Mouse (Mus musculus) MEL (cell line): ENCODE results near the gene Aldh3b3. TPM values are rescaled to one million over a fixed set of nuclear protein-coding genes. Genes with fewer than 3 reads are reported as not detected.

Experiments used
- DNase-seq: peaks from one replicate; pipeline ENCODE4 v3.0.0; 2011; ENCODE audit warnings: low read depth, low spot score
- H3K27ac ChIP-seq: 2 replicates; pipeline ENCODE4 v1.5.1; 2012; ENCODE audit warnings: low read depth, mild to moderate bottlenecking, control low read depth, low read length, moderate library complexity; ENCODE audit not compliant: control insufficient read depth
- H3K27me3 ChIP-seq, 2 experiments: fragments of 150-350 bp in 1 of 2; sonication (generic) in 1 of 2; 2 replicates each; pipeline ENCODE4 v1.6.1; 2012; ENCODE audit warnings: low read length in 2 of 2, mild to moderate bottlenecking in 2 of 2, improper control_type of control experiment in 1 of 2, moderate library complexity in 1 of 2; ENCODE audit not compliant: insufficient read depth in 2 of 2, control insufficient read depth in 1 of 2
- H3K36me3 ChIP-seq, 2 experiments: 2 replicates each; pipeline ENCODE4 v1.6.1; 2012 to 2014; ENCODE audit warnings: low read length in 2 of 2, improper control_type of control experiment in 1 of 2, inconsistent platforms in 1 of 2, mild to moderate bottlenecking in 1 of 2; ENCODE audit not compliant: insufficient read depth in 2 of 2, control insufficient read depth in 1 of 2
- H3K4me1 ChIP-seq, 2 experiments: fragments of 150-350 bp in 1 of 2; sonication (generic) in 1 of 2; 2 replicates each; pipeline ENCODE4 v1.6.1; 2012; ENCODE audit warnings: low read length in 2 of 2, improper control_type of control experiment in 1 of 2, mild to moderate bottlenecking in 1 of 2; ENCODE audit not compliant: insufficient read depth in 2 of 2, control insufficient read depth in 1 of 2
- H3K4me3 ChIP-seq, 2 experiments: fragments of 150-350 bp in 1 of 2; sonication (generic) in 1 of 2; 2 replicates each; pipeline ENCODE4 v1.5.1; 2012; ENCODE audit warnings: low read depth in 2 of 2, low read length in 2 of 2, mild to moderate bottlenecking in 2 of 2, moderate library complexity in 2 of 2, control low read depth in 1 of 2, improper control_type of control experiment in 1 of 2; ENCODE audit not compliant: control insufficient read depth in 1 of 2, insufficient read depth in 1 of 2
- H3K79me2 ChIP-seq: 2 replicates; pipeline ENCODE4 v1.6.1; 2012; ENCODE audit warnings: mild to moderate bottlenecking, low read length, moderate library complexity; ENCODE audit not compliant: control insufficient read depth, poor library complexity, insufficient read depth
- H3K9ac ChIP-seq: 2 replicates; pipeline ENCODE4 v1.6.1; 2012; ENCODE audit warnings: low read depth, mild to moderate bottlenecking, control low read depth, low read length, moderate library complexity; ENCODE audit not compliant: control insufficient read depth, poor library complexity, severe bottlenecking
- H3K9me3 ChIP-seq: fragments of 150-350 bp; sonication (generic); replicated peaks from 2 replicates; pipeline ENCODE4 v1.6.1; 2012; ENCODE audit warnings: mild to moderate bottlenecking, low read length, improper control_type of control experiment, moderate library complexity; ENCODE audit not compliant: insufficient read depth
- ELF1 ChIP-seq: IDR thresholded peaks from 2 replicates; pipeline ENCODE4 v1.6.1; 2014; ENCODE audit warnings: low read depth, mild to moderate bottlenecking, inconsistent platforms, low read length, improper control_type of control experiment, moderate library complexity
- GATA1 ChIP-seq: IDR thresholded peaks from 2 replicates; pipeline ENCODE4 v1.6.1; 2011; ENCODE audit warnings: low read depth, low read length, improper control_type of control experiment
- HCFC1 ChIP-seq: IDR thresholded peaks from 2 replicates; pipeline ENCODE4 v1.6.1; 2012; ENCODE audit warnings: low read depth, mild to moderate bottlenecking, inconsistent platforms, low read length, improper control_type of control experiment, moderate library complexity
- KAT2A ChIP-seq: conservative IDR thresholded peaks from 2 replicates; pipeline ENCODE4 v1.6.1; 2012; ENCODE audit warnings: low read depth, low read length, improper control_type of control experiment, inconsistent platforms
- MXI1 ChIP-seq: IDR thresholded peaks from 2 replicates; pipeline ENCODE4 v1.6.1; 2011; ENCODE audit warnings: mild to moderate bottlenecking, low read depth, low read length, improper control_type of control experiment
- NRF1 ChIP-seq: IDR thresholded peaks from 2 replicates; pipeline ENCODE4 v1.6.1; 2014; ENCODE audit warnings: low read depth, mild to moderate bottlenecking, inconsistent platforms, low read length, improper control_type of control experiment, moderate library complexity; ENCODE audit not compliant: poor library complexity, insufficient read depth, severe bottlenecking
- RAD21 ChIP-seq: IDR thresholded peaks from 2 replicates; pipeline ENCODE4 v1.6.1; 2011; ENCODE audit warnings: mild to moderate bottlenecking, low read depth, low read length, improper control_type of control experiment
- RCOR1 ChIP-seq: IDR thresholded peaks from 2 replicates; pipeline ENCODE4 v1.6.1; 2012; ENCODE audit warnings: low read depth, mild to moderate bottlenecking, inconsistent platforms, low read length, improper control_type of control experiment
- SIN3A ChIP-seq: IDR thresholded peaks from 2 replicates; pipeline ENCODE4 v1.6.1; 2012; ENCODE audit warnings: low read length, improper control_type of control experiment, inconsistent platforms
- TAL1 ChIP-seq: IDR thresholded peaks from 2 replicates; pipeline ENCODE4 v1.6.1; 2012; ENCODE audit warnings: mild to moderate bottlenecking, inconsistent platforms, low read length, moderate library complexity, mixed read lengths
- TBP ChIP-seq: IDR thresholded peaks from 2 replicates; pipeline ENCODE4 v1.8.0; 2011; ENCODE audit warnings: low read depth, low read length, improper control_type of control experiment
- TCF12 ChIP-seq: IDR thresholded peaks from 2 replicates; pipeline ENCODE4 v1.6.1; 2014; ENCODE audit warnings: low read depth, mild to moderate bottlenecking, inconsistent platforms, low read length, improper control_type of control experiment, moderate library complexity
- USF1 ChIP-seq: IDR thresholded peaks from 2 replicates; pipeline ENCODE4 v1.6.1; 2014; ENCODE audit warnings: low read depth, mild to moderate bottlenecking, inconsistent platforms, low read length, improper control_type of control experiment, moderate library complexity
- ZC3H11A ChIP-seq: IDR thresholded peaks from 2 replicates; pipeline ENCODE4 v1.6.1; 2012; ENCODE audit warnings: low read depth, mild to moderate bottlenecking, inconsistent platforms, low read length, improper control_type of control experiment
- ZMIZ1 ChIP-seq: IDR thresholded peaks from 2 replicates; pipeline ENCODE4 v1.6.1; 2012; ENCODE audit warnings: low read depth, mild to moderate bottlenecking, inconsistent platforms, low read length, improper control_type of control experiment, moderate library complexity
- ZNF384 ChIP-seq: IDR thresholded peaks from 2 replicates; pipeline ENCODE4 v1.6.1; 2012; ENCODE audit warnings: low read depth, mild to moderate bottlenecking, inconsistent platforms, low read length, improper control_type of control experiment
- polyA plus RNA-seq, 2 experiments: library from polyadenylated mRNA; stranded (reverse) in 1 of 2; unstranded in 1 of 2; fragments of >175 nt in 1 of 2; fragments of >200 nt in 1 of 2; gene quantifications; 2 replicates each; pipeline versions ENCODE4 v1.2.1 to v1.2.4; 2012; ENCODE audit warnings: low replicate concordance in 2 of 2, low read depth in 1 of 2; ENCODE audit not compliant: insufficient read length in 2 of 2, insufficient read depth in 1 of 2, missing spikeins in 1 of 2
- total RNA-seq: library from RNA; depleted of rRNA; stranded (reverse); fragments of 300-350 nt; gene quantifications from 2 replicates; pipeline ENCODE4 v1.2.3, GENCODE M21; 2012

Aldh3b3 gene
- total and polyA plus RNA-seq, 3 experiments = not detected

DNA sequence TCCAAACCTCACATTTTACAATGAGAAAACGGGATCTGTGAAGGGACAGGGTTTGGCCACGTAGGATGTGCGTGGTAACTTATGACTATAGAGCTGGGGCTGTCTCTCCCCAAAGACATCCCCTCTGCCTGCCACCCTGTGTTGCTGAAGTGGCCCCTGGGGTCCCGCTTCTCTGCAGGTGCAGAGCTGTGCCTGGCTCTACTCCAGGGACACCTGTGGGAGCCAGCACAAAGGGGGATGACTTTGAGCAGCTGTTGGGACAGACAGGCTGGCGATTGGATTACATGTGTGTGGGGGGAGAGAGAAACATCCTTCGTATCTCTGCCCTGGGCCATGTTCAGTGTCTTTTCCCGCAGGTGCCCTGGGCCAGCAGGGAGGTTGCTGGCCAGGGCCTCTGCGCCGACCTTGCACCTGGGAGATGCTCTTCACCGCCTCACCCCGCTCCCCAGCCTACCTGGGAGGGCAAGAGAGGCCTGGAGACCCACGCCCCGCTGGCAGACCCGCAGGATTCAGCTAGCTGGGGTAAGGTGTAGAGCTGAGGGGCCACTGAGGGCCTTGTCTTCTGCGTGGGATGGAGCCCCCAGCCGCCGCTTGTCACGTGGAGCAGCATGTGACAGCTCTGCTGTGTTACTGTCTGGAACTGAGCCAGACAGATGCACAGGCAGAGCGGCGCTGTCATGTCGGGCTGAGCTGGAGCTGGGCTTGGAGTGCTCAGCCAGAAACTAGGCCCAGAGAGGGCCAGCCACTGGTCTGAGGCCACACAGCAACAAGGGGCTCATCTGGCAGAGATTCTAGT is 28.0 kb upstream of the Aldh3b3 start:
- DNase-seq = no peak
- H3K4me1 ChIP-seq = peaks cover 0 to 12% of the 10 kb centered on the region in 2 experiments; a peak in 2 of 4 replicates
- H3K27ac ChIP-seq = no peak overlapping the region
- H3K36me3 ChIP-seq = peaks cover 0 to 2% of the 10 kb centered on the region in 2 experiments; a peak in 1 of 4 replicates
- no peaks in the 10 kb centered on the region for H3K9me3 ChIP-seq
- no peak overlapping the region for H3K4me3 ChIP-seq
- H3K27me3 ChIP-seq = no peaks in the 10 kb centered on the region; a peak in 1 of 4 replicates
- H3K79me2 ChIP-seq = no peaks in the 10 kb centered on the region; the same call in 1 of the 2 replicates
- H3K9ac ChIP-seq = no peak overlapping the region
- TF ChIP-seq ZC3H11A (no peak), RCOR1 (no peak), USF1 (peak; percentile 67)
- TF ChIP-seq, all 39 proteins: peak for 1

DNA sequence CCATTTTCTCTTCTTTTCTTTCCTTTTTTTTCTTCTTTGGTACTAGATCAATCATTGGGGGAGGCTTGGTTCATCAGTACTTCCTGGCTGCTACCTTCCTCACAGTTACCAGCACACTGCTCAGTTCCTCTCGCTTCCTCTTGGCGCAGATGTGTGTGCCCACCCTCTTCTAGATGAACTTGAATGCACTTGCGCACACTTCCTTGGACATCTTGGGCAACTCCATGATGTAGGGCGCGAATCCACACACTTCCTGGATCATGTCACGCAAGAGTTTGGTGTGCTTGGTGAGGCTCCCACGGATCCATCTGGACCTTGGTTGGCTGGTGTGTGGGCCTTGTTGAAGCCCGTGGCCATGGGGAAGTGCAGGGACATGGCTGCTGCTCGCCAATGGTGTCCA is 26.7 kb upstream of the Aldh3b3 start:
- TF ChIP-seq USF1 = no peak
- TF ChIP-seq ZNF384 = no peak
- TF ChIP-seq GATA1 = no peak
- TF ChIP-seq TAL1 = no peak
- no peak for TF ChIP-seq MXI1
- TF ChIP-seq SIN3A = no peak
- no peak for TF ChIP-seq HCFC1
- no peak for TF ChIP-seq TCF12
- TF ChIP-seq ELF1 = no peak
- TF ChIP-seq KAT2A = no peak
- no peak for TF ChIP-seq RAD21
- no peak for TF ChIP-seq TBP
- TF ChIP-seq NRF1 = no peak
- TF ChIP-seq ZMIZ1 = no peak
- TF ChIP-seq, all 39 proteins: peak for 0
- Histone ChIP-seq H3K9me3 (no peaks in the 10 kb centered on the region), H3K27ac (no peak overlapping the region), H3K4me1 (peaks cover 0 to 18% of the 10 kb centered on the region in 2 experiments; a peak in 3 of 4 replicates), H3K79me2 (no peaks in the 10 kb centered on the region; the same call in 1 of the 2 replicates), H3K4me3 (no peak overlapping the region), H3K36me3 (peaks cover 0 to 2% of the 10 kb centered on the region in 2 experiments; a peak in 2 of 4 replicates), H3K9ac (no peak overlapping the region), H3K27me3 (no peaks in the 10 kb centered on the region; a peak in 1 of 4 replicates)
- DNase-seq = no peak
